Mouse (Mus musculus) spleen, postnatal 14 days (tissue): ENCODE results near the gene Zfp410.
A peak's percentile ranks its signal among the peaks of the same experiment; 100 is the strongest.

Source experiments
- DNase-seq, 2 experiments: peaks; one replicate each; pipeline ENCODE4 v3.0.0; 2021 to 2022; ENCODE audit warnings: low spot score in 2 of 2

The Zfp410 gene

GRCm38 (mm10) chr12:84361555-84362489, 45.2 kb downstream of the Zfp410 start, which contains the start of the genes Coq6 and Fam161b:
Gene Coq6, plus strand, starts transcription at chr12:84361657.
Gene Fam161b, minus strand, starts transcription at chr12:84361833.
- peak; percentile 81 to 90 for DNase-seq

- DNase-seq = no peak
These were observed 46.2 kb downstream of the Zfp410 start for GRCm38 (mm10) chr12:84362872-84363271.

GRCm38 (mm10) chr12:84364291-84364690, 47.6 kb downstream of the Zfp410 start:
- DNase-seq = no peak

DNA sequence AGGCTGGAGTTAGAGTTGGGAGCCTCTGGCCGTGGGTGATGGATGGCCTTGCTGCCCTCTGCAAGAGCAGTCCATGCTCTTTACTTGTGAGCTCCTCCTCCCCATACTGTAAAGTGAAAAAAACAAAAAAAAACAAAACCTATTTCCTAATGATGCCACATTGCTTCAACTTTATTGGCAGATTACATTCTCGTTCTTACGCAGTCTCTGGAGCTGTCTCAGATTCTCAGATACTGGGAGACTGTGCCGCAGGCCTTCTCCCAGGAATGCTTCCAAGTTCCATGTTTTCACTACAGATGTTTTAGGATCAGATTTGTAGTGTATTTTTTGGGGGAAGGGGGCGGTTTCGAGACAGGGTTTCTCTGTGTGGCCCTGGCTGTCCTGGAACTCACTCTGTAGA, 48.5 kb downstream of the Zfp410 start:
- DNase-seq = no peak

GRCm38 (mm10) chr12:84366971-84367370, 50.3 kb downstream of the Zfp410 start:
- DNase-seq = peak in 1 of 2 experiments; percentile 12

DNA sequence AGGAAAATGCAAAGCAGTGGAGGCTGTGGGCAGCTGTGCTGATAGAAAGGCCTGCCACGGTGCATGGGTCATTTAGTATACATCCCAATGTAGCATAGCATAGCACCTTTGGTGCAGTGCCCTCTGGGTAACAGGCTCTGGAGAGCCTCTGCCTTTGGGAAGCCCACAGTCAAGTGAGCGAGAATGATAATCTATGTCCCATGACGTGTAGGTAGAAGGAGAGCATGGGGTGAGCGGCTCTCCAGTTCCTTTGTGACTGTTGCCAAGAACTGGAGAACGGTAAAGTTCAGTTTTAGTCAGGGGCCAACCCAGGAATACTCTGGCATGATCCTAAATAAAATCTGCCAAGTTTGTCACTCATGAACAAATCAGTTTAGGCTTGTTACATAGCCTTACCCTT, 55.0 kb downstream of the Zfp410 start:
- no peak for DNase-seq

DNA sequence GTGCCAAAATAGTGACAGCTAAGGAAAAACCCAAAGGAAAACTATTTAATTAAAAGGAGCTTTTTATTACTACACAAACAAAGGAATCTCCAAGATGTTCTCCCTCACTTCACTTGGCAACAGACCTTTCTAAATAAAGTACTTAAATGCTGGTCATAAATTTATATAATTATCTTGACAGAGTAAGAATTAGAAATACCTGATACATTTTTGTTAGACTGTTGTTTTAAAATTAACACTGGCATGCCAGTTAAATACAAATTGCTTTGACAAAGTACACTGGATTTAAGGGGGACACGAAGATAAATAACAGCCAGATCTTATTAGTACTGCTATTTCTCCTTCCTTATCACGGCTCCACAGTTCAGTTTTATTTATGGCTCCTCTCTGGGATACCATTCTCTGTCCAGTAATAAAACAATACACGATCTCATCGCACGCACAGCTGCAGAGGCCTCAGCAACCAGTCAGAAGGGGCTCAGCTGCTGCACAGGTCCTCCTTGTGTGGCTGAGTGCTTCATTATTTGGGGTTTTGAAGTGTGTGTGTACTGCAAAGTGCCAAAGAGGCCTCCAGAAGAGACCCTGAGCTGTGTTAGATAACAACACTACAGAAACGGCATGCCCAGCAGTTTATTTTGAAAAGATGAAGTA, 57.3 kb downstream of the Zfp410 start:
- DNase-seq = no peak

GRCm38 (mm10) chr12:84382369-84382768, 65.7 kb downstream of the Zfp410 start:
- DNase-seq = no peak

DNA sequence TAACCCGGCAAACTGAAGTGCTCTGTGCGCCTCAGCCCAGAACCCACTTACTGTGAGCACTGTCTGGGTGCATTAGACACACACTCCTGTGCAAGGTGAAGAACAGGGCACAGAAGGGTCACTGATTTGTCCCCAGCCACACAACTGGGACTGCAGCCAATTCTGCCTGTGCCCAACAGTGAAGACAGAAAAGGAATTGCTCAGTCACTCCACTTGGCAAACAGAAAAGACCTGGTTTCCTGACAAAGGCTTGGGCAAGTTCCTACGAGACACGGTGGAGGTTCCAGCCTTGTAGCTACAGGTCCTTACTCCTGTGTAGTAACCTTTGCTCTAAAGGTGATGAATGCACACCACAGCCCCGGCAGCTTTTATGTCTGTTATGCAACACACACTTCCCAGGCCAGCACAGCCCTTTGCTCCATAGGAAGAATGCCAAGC, 68.0 kb downstream of the Zfp410 start:
- no peak for DNase-seq

- DNase-seq = no peak
These were observed 68.8 kb downstream of the Zfp410 start for GRCm38 (mm10) chr12:84385408-84385807.

GRCm38 (mm10) chr12:84388097-84388496, 71.4 kb downstream of the Zfp410 start:
- no peak for DNase-seq

GRCm38 (mm10) chr12:84388774-84389400, 72.2 kb downstream of the Zfp410 start:
- no peak for DNase-seq

DNA sequence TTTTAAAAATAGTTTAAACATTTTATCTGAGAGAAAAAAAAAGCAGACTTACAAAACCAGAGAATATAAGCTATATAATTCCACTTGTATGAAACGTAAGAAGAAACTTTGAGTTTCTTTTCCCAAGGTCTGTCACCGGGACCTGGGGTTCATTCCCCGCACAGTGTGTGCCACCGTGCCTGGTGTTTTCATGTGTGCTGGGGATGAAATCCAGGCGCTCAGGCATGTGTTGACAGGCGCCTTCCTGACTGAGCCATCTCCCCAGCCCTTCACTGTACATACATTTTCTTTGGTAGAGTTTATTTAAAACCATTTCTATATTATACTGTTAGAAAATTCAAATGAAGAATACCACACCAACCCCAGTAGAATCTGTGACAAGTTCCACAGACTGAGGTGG, 73.7 kb downstream of the Zfp410 start:
- DNase-seq = no peak

GRCm38 (mm10) chr12:84392681-84393080, 76.0 kb downstream of the Zfp410 start:
- DNase-seq = no peak
